Mouse (Mus musculus): ENCODE data around the gene Ceacam1.
"Not testable (repeated sequence)": the region's sequence is repeated elsewhere in the genome, so short reads cannot be mapped to it uniquely, and the experiment has no call there.

DNA sequence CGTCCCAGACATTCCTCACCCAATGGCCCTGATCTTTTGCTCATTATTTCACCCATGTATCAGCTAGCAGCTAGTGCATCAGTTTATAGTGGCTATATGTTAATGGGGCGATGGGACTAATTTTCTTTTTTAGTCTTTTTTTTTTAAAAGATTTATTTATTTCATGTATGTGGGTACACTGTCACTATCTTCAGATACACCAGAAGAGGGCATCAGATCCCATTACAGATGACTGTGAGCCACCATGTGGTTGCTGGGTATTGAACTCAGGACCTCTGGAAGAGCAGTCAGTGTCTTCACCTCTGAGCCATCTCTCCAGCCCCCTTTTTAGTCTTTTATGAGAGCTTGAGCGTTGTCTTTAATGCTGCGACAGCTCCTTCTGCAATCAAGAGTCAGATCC is 51.0 kb downstream of the Ceacam1 start:
- TF ChIP-seq CTCF (conservative IDR thresholded peaks at IDR 0.05 in 1 of 2, IDR thresholded peaks at IDR 0.05 in 1 of 2; ENCODE audit: low read depth in 2 of 2, low read length in 2 of 2): peak; percentile 4 to 55; a peak in 2 of 4 replicates
- not testable (repeated sequence) for TF ChIP-seq POLR2A (IDR thresholded peaks at IDR 0.05; ENCODE audit: low read depth, low read length)
